Mouse (Mus musculus) hindbrain, embryonic 14.5 days (tissue): Measurements from ENCODE around the gene Rnf19b. TPM values are rescaled to one million over a fixed set of nuclear protein-coding genes. Genes with fewer than 3 reads are reported as not detected.

Experiments
- ATAC-seq: fragments of 200-750 bp; cut with Nextera tagmentation; 2 replicates; pipeline ENCODE4 v1.8.0; 2017; ENCODE audit warnings: moderate number of reproducible peaks, mild to moderate bottlenecking, moderate TSS enrichment, moderate library complexity; ENCODE audit not compliant: low FRiP score
- DNase-seq: peaks from one replicate; pipeline ENCODE4 v3.0.0-alpha.2; 2015; ENCODE audit warnings: low spot score
- H3K27ac ChIP-seq: fragments of 300-500 bp; sonication (generic); 2 replicates; pipeline ENCODE4 v1.5.1; 2014; ENCODE audit warnings: mild to moderate bottlenecking, moderate library complexity
- H3K27me3 ChIP-seq: fragments of 300-500 bp; sonication (generic); 2 replicates; pipeline ENCODE4 v1.6.1; 2014; ENCODE audit warnings: mild to moderate bottlenecking, low read length, mixed read lengths; ENCODE audit not compliant: control insufficient read depth, insufficient read depth
- H3K36me3 ChIP-seq: fragments of 300-500 bp; sonication (generic); replicated peaks from 2 replicates; pipeline ENCODE4 v1.6.1; 2014; ENCODE audit not compliant: control insufficient read depth, insufficient read depth
- H3K4me1 ChIP-seq: fragments of 300-500 bp; sonication (generic); replicated peaks from 2 replicates; pipeline ENCODE4 v1.6.1; 2014; ENCODE audit warnings: antibody characterized with exemption, low read length, mixed read lengths; ENCODE audit not compliant: control insufficient read depth, insufficient read depth
- H3K4me2 ChIP-seq: fragments of 300-500 bp; sonication (generic); replicated peaks from 2 replicates; pipeline ENCODE4 v1.6.1; 2014; ENCODE audit warnings: mild to moderate bottlenecking, moderate library complexity
- H3K4me3 ChIP-seq: fragments of 300-500 bp; sonication (generic); replicated peaks from 2 replicates; pipeline ENCODE4 v1.5.1; 2014; ENCODE audit warnings: mild to moderate bottlenecking, low read length
- H3K9ac ChIP-seq: fragments of 300-500 bp; sonication (generic); 2 replicates; pipeline ENCODE4 v1.6.1; 2014
- H3K9me3 ChIP-seq: fragments of 300-500 bp; sonication (generic); 2 replicates; pipeline ENCODE4 v1.6.1; 2016; ENCODE audit warnings: low read length; ENCODE audit not compliant: control insufficient read depth
- WGBS: fragments of 180-500 bp; shearing (Covaris S2); extraction: QIAGEN DNeasy Blood & Tissue Kit; methylation state at CpG from one replicate; pipeline ENCODE4 v1.1.7; 2014; 5-methylcytosine and 5-hydroxymethylcytosine counted together
- polyA plus RNA-seq: library from polyadenylated mRNA; unstranded; fragments of >200 nt; fragmentation: Nextera tagmentation; extraction: Ambion mirVana; gene quantifications from 2 replicates; pipeline ENCODE4 v1.2.1, GENCODE M21; 2014

The Rnf19b gene
- polyA plus RNA-seq, 1 experiment from 2014 or later: 35.5 TPM

- no peaks in the 10 kb centered on the region for H3K9me3 ChIP-seq
- ATAC-seq (0 out of 2 replicates have a peak, but pooled peaks have one; percentile 15), DNase-seq (peak; percentile 63)
- H3K4me3 ChIP-seq: no peak overlapping the region
- no peaks in the 10 kb centered on the region for H3K27me3 ChIP-seq
- H3K27ac ChIP-seq: 0 out of 2 replicates have a peak overlapping the region, but pooled peaks have one; percentile 32
- no peak overlapping the region for H3K9ac ChIP-seq
- 4% methylated on average over 8 of the region's 8 CpGs for WGBS
- no peaks in the 10 kb centered on the region for H3K36me3 ChIP-seq
- H3K4me1 ChIP-seq: peaks cover 39% of the 10 kb centered on the region
- peak overlapping the region; percentile 39 for H3K4me2 ChIP-seq
Measured at GRCm38 (mm10) chr4:129130149-129130548, 72.1 kb downstream of the Rnf19b start.

GRCm38 (mm10) chr4:129130755-129131303 lies 72.8 kb downstream of the Rnf19b start:
- H3K9me3 ChIP-seq: no peaks in the 10 kb centered on the region
- ATAC-seq: peak; percentile 47; the same call in 1 of the 2 replicates
- H3K27me3 ChIP-seq: no peaks in the 10 kb centered on the region
- peak overlapping the region; percentile 39 for H3K4me2 ChIP-seq
- H3K36me3 ChIP-seq: no peaks in the 10 kb centered on the region
- no peak for DNase-seq
- H3K4me3 ChIP-seq: no peak overlapping the region
- no peak overlapping the region for H3K27ac ChIP-seq
- 6% methylated on average over 17 of the region's 17 CpGs for WGBS
- H3K9ac ChIP-seq: no peak overlapping the region
- H3K4me1 ChIP-seq: peaks cover 33% of the 10 kb centered on the region

- no peak for ATAC-seq
- Histone ChIP-seq H3K27me3 (peaks cover 10% of the 10 kb centered on the region), H3K9me3 (no peaks in the 10 kb centered on the region), H3K4me3 (no peak overlapping the region), H3K4me1 (peaks cover 19% of the 10 kb centered on the region; the same call in 1 of the 2 replicates), H3K9ac (peak overlapping the region; percentile 18; the same call in 1 of the 2 replicates), H3K4me2 (peak overlapping the region; percentile 20; the same call in 1 of the 2 replicates), H3K36me3 (no peaks in the 10 kb centered on the region), H3K27ac (no peak overlapping the region)
- DNase-seq: peak; percentile 85
- WGBS: 8% methylated on average over 15 of the region's 15 CpGs
Measured at GRCm38 (mm10) chr4:129134799-129135585, 76.9 kb downstream of the Rnf19b start.

Other genes starting within 250 kb of the Rnf19b start
- gene Trim62, start 174.7 kb upstream of the Rnf19b start, polyA plus RNA-seq: 31.9 and 35.5 TPM in 2 replicates
- gene Azin2, start 95.8 kb upstream of the Rnf19b start, polyA plus RNA-seq: 14.6 and 20.1 TPM in 2 replicates
- gene Ak2, start 66.3 kb upstream of the Rnf19b start, polyA plus RNA-seq: 60.4 and 64.4 TPM in 2 replicates
- gene Tmem54, start 47.3 kb downstream of the Rnf19b start, polyA plus RNA-seq: 0.33 TPM in 1 of 2 replicates, not detected in the other
- 56.2 and 68.7 TPM in 2 replicates for gene Hpca, start 63.8 kb downstream of the Rnf19b start, polyA plus RNA-seq
- gene Fndc5, start 78.7 kb downstream of the Rnf19b start, polyA plus RNA-seq: 14.5 and 15.4 TPM in 2 replicates
- 17.3 and 19.3 TPM in 2 replicates for gene S100pbp, start 131.5 kb downstream of the Rnf19b start, polyA plus RNA-seq
- gene Yars, start 131.5 kb downstream of the Rnf19b start, polyA plus RNA-seq: 111 and 118 TPM in 2 replicates
- 5.8 and 7.0 TPM in 2 replicates for gene C77080, start 203.1 kb downstream of the Rnf19b start, polyA plus RNA-seq
- 1.2 and 2.2 TPM in 2 replicates for gene Sync, start 229.3 kb downstream of the Rnf19b start, polyA plus RNA-seq